Mouse (Mus musculus) liver, embryonic 14.5 days (tissue): ENCODE results near the gene Fam160b1. TPM values are rescaled to one million over a fixed set of nuclear protein-coding genes. Genes with fewer than 3 reads are reported as not detected.

Experiments used
- ATAC-seq: fragments of 200-750 bp; cut with Nextera tagmentation; 2 replicates; pipeline ENCODE4 v1.8.0; 2017; ENCODE audit warnings: moderate number of reproducible peaks, mild to moderate bottlenecking, moderate library complexity; ENCODE audit not compliant: insufficient read depth
- DNase-seq, 3 experiments: peaks; one replicate each; pipeline ENCODE4 v3.0.0-alpha.2; 2012 to 2013; ENCODE audit warnings: low read depth in 3 of 3, low spot score in 3 of 3
- H3K27ac ChIP-seq: fragments of 300-500 bp; sonication (generic); 2 replicates; pipeline ENCODE4 v1.5.1; 2014; ENCODE audit warnings: moderate library complexity, mild to moderate bottlenecking, control low read depth, inconsistent platforms
- H3K27me3 ChIP-seq: fragments of 300-500 bp; sonication (generic); 2 replicates; pipeline ENCODE4 v1.6.1; 2014; ENCODE audit warnings: mild to moderate bottlenecking, low read length, moderate library complexity; ENCODE audit not compliant: control insufficient read depth, insufficient read depth
- H3K36me3 ChIP-seq: fragments of 300-500 bp; sonication (generic); replicated peaks from 2 replicates; pipeline ENCODE4 v1.6.1; 2014; ENCODE audit warnings: low read depth; ENCODE audit not compliant: control insufficient read depth, insufficient read depth
- H3K4me1 ChIP-seq, 2 experiments: fragments of 200-500 bp in 1 of 2; fragments of 300-500 bp in 1 of 2; sonication (generic) in 1 of 2; replicated peaks; 2 replicates each; pipeline ENCODE4 v1.6.1; 2012 to 2014; ENCODE audit warnings: antibody characterized with exemption in 1 of 2, inconsistent platforms in 1 of 2, low read length in 1 of 2; ENCODE audit not compliant: control insufficient read depth in 2 of 2, insufficient read depth in 2 of 2
- H3K4me2 ChIP-seq: fragments of 300-500 bp; sonication (generic); 2 replicates; pipeline ENCODE4 v1.6.1; 2014; ENCODE audit warnings: low read depth, mild to moderate bottlenecking, control low read depth, moderate library complexity
- H3K4me3 ChIP-seq, 2 experiments: fragments of 200-500 bp in 1 of 2; fragments of 300-500 bp in 1 of 2; sonication (generic) in 1 of 2; 2 replicates each; pipeline ENCODE4 v1.5.1; 2012 to 2014; ENCODE audit warnings: low read depth in 2 of 2, low read length in 2 of 2, mild to moderate bottlenecking in 2 of 2, control low read depth in 1 of 2, inconsistent platforms in 1 of 2, moderate library complexity in 1 of 2; ENCODE audit not compliant: insufficient read depth in 1 of 2
- H3K9ac ChIP-seq: fragments of 300-500 bp; sonication (generic); replicated peaks from 2 replicates; pipeline ENCODE4 v1.6.1; 2014; ENCODE audit warnings: mild to moderate bottlenecking, control low read depth, moderate library complexity
- H3K9me3 ChIP-seq: fragments of 300-500 bp; sonication (generic); 2 replicates; pipeline ENCODE4 v1.6.1; 2016; ENCODE audit warnings: low read length, mixed read lengths; ENCODE audit not compliant: control insufficient read depth
- CTCF ChIP-seq: IDR thresholded peaks from 2 replicates; pipeline ENCODE4 v1.5.1; 2016; ENCODE audit warnings: antibody characterized with exemption, low read depth, control low read depth
- EP300 ChIP-seq: IDR thresholded peaks from 2 replicates; pipeline ENCODE4 v1.6.1; 2016; ENCODE audit warnings: antibody characterized with exemption, low read depth
- WGBS: fragments of 180-500 bp; shearing (Covaris S2); extraction: QIAGEN DNeasy Blood & Tissue Kit; methylation state at CpG from one replicate; pipeline ENCODE4 v1.1.7; 2014; ENCODE audit not compliant: insufficient replicate concordance; 5-methylcytosine and 5-hydroxymethylcytosine counted together
- polyA plus RNA-seq, 2 experiments: library from polyadenylated mRNA; depleted of rRNA in 1 of 2; stranded (reverse) in 1 of 2; unstranded in 1 of 2; fragments of >200 nt; fragmentation: Nextera tagmentation in 1 of 2; extraction: Ambion mirVana in 1 of 2; gene quantifications; 2 replicates each; pipeline versions ENCODE4 v1.2.1 to v1.2.3; 2012 to 2014

The Fam160b1 gene
- polyA plus RNA-seq, 2 experiments = 5.1 to 5.4 TPM

DNA sequence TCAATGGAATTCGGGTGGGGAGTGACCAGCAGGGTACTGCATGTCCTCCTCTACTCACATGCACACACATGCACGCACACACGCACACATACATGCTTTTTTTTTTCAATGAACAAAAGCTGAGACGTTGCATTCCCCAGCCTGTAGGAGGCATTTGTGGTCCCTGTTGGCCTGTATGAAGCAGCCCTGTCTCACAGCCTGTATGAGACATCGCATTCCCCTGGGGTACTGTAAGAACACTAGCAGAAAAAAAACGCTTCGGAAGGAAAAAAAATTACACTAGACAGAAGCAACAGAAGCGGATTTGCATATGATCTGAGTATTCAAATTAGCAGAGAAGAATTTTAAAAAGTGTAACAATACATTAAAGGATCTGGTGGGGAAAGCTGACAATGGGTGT, 37.4 kb upstream of the Fam160b1 start:
- H3K36me3 ChIP-seq = no peaks in the 10 kb centered on the region
- H3K4me2 ChIP-seq = no peak overlapping the region
- DNase-seq = no peak
- no peaks in the 10 kb centered on the region for H3K27me3 ChIP-seq
- TF ChIP-seq EP300 (no peak), CTCF (no peak)
- no peak overlapping the region for H3K27ac ChIP-seq
- ATAC-seq = no peak
- H3K9ac ChIP-seq = no peak overlapping the region
- H3K9me3 ChIP-seq = no peaks in the 10 kb centered on the region
- no peak overlapping the region for H3K4me3 ChIP-seq
- WGBS = 60% methylated on average over 8 of the region's 8 CpGs
- H3K4me1 ChIP-seq = peaks cover 0 to 13% of the 10 kb centered on the region in 2 experiments; a peak in 2 of 4 replicates

DNA sequence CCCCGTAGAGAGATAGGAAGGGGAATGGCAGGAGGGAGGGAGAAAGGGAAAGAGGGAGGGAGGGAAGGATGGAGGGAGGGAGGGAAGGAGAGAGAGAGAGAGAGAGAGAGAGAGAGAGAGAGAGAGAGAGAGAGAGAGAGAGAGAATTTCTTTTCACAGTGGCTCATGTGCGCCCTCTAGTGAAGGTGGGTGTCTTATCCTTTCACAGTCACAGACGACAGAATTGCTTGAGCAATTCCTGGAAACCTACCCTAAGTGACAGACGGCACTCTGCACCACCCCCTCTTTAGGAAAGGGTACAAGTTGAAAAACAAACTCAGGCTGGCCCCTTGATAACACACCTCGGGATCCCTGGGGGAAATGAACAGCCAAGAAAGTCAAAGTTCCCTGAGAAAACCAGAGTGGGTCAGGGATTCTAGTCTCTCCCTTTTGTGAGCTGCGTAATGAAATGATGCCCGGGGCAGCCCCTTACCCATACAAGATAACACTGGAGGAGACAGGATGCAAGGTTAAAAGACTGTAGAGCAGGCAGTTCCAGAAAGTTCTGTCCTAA, 34.7 kb upstream of the Fam160b1 start:
- Histone ChIP-seq H3K27me3 (no peaks in the 10 kb centered on the region), H3K9me3 (no peaks in the 10 kb centered on the region), H3K36me3 (no peaks in the 10 kb centered on the region), H3K4me3 (no peak overlapping the region), H3K4me2 (no peak overlapping the region), H3K4me1 (peaks cover 0 to 9% of the 10 kb centered on the region in 2 experiments; a peak in 1 of 4 replicates), H3K9ac (no peak overlapping the region), H3K27ac (no peak overlapping the region)
- ATAC-seq (no peak), DNase-seq (peak in 1 of 3 experiments; percentile 23)
- peak; percentile 68 for TF ChIP-seq CTCF
- no peak for TF ChIP-seq EP300
- WGBS = 22% methylated on average over 7 of the region's 7 CpGs

DNA sequence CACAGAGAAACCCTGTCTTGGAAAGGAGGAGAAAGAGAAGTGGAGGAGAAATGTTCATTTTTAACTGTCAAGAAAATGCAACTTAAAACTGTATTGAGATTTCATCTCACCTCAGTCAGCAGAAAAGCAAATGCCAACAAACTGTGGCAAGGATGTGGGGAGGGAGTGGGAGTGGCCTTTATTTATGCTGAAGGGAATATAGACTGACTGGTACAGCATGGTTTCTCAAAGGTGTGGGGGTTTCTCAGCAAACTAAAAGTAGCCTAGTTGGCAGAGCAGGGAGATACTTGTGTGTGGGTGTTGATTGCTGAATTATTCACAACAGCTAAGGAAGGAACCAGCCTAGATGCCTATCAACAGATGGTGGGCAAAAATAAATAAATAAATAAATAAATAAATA, 32.8 kb upstream of the Fam160b1 start:
- Histone ChIP-seq H3K9me3 (no peaks in the 10 kb centered on the region), H3K27ac (no peak overlapping the region), H3K4me3 (no peak overlapping the region), H3K9ac (no peak overlapping the region), H3K4me2 (no peak overlapping the region), H3K27me3 (no peaks in the 10 kb centered on the region), H3K4me1 (no peaks in the 10 kb centered on the region), H3K36me3 (no peaks in the 10 kb centered on the region)
- ATAC-seq = no peak
- DNase-seq = no peak
- TF ChIP-seq EP300 (no peak), CTCF (no peak)

DNA sequence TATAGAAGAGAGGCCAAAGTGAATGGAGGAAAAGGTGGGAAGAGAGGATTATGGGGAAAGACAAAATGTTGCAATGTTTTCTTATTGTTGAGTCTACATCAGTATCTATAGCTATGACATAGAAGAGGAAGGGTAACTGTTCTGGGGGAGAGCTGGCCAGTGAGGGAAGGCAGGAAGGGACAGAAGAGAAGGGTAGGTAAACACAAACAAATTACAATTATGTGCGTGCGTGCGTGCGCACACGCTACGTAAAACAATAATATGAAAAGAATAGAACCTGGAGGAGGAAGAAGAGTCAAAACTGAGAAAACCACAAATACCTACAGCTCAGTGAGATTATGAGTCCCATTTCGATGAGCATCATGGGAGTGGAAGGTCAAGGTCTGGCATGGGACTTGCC, 32.2 kb upstream of the Fam160b1 start:
- DNase-seq (no peak), ATAC-seq (no peak)
- H3K27ac ChIP-seq = no peak overlapping the region
- H3K27me3 ChIP-seq = no peaks in the 10 kb centered on the region
- no peaks in the 10 kb centered on the region for H3K4me1 ChIP-seq
- TF ChIP-seq EP300 = no peak
- no peak for TF ChIP-seq CTCF
- H3K9me3 ChIP-seq = no peaks in the 10 kb centered on the region
- 81% methylated on average over 7 of the region's 7 CpGs for whole genome bisulfite sequencing
- no peaks in the 10 kb centered on the region for H3K36me3 ChIP-seq
- H3K4me3 ChIP-seq = no peak overlapping the region
- no peak overlapping the region for H3K4me2 ChIP-seq
- no peak overlapping the region for H3K9ac ChIP-seq

DNA sequence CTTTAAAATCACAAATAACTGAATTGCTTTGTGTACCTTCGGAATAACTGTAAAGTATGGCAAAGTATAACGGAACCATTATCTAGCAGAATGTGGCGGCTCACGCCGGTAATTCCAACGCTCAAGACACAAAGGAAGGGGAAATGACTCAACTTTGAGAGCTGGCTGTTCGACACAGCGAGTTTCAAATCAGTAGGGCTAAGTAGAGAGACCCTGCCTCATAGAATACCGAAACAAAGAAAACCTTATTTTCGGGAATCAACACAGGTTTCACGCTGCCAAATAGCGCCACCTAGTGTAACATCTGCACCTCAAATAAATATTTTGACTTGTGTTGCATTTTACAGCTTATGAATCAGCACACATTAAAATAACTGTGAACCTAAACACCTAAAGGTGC, 31.7 kb upstream of the Fam160b1 start:
- no peak for ATAC-seq
- DNase-seq = no peak
- Histone ChIP-seq H3K4me3 (no peak overlapping the region), H3K9me3 (no peaks in the 10 kb centered on the region), H3K27me3 (no peaks in the 10 kb centered on the region), H3K4me1 (no peaks in the 10 kb centered on the region), H3K36me3 (no peaks in the 10 kb centered on the region), H3K27ac (no peak overlapping the region), H3K4me2 (0 out of 2 replicates have a peak overlapping the region, but pooled peaks have one; percentile 16), H3K9ac (no peak overlapping the region)
- WGBS = 37% methylated on average over 12 of the region's 12 CpGs
- TF ChIP-seq CTCF (peak; percentile 73), EP300 (no peak)
